Mouse (Mus musculus) regulatory T cell (primary cell): ENCODE results near the gene Gm42742.

Source experiments
- in situ Hi-C: fragments of 300-600 bp; cut with MboI, MseI; formaldehyde crosslinking; loops from one replicate; pipeline ENCODE4 v1.15.1; 2025; ENCODE audit warnings: high pct_unique_total_duplicates

Gm42742 gene

DNA sequence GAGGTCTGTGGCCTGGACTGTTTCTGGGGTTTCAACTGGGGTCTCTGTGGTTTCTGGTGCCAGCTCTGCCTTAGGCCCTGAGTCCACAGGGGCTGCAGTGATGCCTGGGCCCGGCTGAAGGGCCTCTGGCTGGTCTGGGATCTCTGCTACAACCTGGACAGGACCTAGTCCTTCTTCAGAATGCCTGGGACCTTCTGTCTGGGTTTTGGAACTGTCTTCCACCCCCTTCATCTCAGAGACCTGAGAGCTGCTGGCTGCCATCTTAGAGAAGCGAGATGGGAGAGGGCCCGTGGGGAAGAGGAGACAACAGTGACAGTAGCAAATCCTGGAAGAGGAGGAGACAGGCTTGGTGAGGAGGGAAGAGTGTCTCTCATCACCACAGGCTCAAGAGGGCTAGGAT lies 866 bp downstream of the Gm42742 start:
- in situ Hi-C loops, result no loop called here

DNA sequence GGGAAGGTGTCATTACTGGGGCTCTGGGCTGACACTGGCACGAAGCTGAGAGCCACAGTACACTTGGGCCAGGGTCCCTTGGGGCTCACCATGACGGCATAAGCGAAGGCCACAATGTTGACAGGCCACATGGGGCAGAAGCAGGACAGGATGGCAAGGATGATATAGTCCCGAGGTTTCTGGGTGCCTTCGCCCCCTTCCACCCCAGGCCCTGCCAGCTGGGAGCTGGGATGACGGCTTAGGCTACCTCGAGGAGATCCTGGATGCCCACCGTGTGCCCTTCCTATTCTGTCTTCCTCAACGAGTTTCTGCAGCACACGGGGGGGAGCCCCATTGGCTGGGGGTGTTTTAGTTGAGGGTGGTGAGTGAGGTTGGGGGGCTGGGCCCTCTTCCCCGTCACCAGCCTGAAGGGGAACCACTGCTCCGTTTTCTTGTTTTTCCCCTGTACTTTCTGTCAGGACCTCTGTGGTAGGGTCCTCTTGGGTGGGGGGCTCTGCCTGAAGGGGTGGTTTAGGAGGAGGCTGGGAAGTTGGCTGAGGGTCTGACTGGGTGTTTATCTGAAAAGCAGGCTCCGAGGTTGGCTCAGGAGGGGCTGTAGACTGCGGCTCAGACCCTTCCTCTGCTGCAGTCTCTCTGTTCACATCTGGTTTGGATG lies 1.5 kb downstream of the Gm42742 start:
- in situ Hi-C loops, result loop anchor here (10.0 kb wide), 1 partner anchor 85 kb away; no protein-coding TSS in a partner anchor

DNA sequence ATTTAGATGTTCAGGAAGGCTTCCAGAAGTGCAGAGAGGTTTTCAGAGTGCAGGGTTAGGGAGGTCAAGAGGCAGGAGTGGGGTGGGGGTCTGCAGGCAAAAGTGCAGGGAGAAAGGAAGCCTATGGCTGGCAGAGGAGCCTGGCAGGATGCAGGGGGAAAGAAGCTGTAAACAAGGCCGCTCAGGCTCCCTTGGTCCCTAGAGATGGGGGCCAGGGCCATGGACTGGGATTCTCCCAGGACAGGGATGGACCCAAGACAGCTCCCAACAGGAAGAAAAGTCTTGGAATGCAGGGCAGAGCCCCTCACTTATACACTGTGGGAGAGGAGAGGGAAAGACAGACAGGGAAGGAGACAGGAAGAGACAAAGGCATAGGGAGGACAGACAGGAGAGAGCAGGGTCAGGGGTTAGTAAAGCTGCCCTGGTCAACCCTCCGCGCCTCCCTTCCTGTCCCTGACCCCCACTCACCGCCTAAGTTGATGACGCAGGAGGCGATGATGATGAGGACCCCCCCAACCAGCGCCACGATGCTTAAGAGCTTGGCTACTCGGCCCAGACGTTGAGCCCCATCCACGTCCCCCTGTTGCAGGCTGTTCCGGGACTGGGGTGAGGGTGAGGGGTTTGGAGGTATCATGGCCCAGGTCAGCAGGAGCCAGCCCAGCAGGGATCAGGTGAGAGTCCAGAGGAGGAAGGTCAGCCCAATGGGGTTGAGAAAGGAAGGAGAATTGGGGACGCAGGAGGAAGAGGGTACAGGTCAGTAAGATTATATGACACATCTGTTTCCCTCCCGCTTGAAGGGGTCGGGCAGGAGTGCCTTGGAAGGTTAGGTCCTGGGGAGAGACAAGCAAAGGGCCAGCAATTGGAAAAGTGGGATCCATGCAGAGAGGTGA lies 2.2 kb downstream of the Gm42742 start:
- in situ Hi-C loops, result loop anchor here (10.0 kb wide), 1 partner anchor 86 kb away; no protein-coding TSS in a partner anchor

DNA sequence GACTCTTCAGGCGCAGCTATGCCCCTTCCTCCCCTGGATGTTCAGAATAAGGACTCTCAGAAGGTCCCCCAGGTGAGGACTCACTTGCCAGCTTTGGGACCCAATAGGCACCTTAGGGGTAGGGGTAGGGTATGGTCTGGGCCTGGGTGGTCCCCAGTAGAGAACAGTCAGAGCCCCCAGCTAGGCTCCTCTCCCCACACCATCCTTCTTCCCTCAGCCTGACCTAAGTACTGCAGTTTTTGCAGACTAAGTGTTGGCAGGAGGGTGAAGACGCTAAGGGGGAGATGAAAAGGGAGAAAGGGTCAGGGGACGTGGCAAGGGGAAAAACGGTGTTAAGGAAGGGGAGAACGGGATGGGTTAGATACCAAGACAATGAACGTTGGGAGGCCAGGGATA lies 2.9 kb downstream of the Gm42742 start:
- in situ Hi-C loops, result loop anchor here (10.0 kb wide), 1 partner anchor 87 kb away; no protein-coding TSS in a partner anchor

DNA sequence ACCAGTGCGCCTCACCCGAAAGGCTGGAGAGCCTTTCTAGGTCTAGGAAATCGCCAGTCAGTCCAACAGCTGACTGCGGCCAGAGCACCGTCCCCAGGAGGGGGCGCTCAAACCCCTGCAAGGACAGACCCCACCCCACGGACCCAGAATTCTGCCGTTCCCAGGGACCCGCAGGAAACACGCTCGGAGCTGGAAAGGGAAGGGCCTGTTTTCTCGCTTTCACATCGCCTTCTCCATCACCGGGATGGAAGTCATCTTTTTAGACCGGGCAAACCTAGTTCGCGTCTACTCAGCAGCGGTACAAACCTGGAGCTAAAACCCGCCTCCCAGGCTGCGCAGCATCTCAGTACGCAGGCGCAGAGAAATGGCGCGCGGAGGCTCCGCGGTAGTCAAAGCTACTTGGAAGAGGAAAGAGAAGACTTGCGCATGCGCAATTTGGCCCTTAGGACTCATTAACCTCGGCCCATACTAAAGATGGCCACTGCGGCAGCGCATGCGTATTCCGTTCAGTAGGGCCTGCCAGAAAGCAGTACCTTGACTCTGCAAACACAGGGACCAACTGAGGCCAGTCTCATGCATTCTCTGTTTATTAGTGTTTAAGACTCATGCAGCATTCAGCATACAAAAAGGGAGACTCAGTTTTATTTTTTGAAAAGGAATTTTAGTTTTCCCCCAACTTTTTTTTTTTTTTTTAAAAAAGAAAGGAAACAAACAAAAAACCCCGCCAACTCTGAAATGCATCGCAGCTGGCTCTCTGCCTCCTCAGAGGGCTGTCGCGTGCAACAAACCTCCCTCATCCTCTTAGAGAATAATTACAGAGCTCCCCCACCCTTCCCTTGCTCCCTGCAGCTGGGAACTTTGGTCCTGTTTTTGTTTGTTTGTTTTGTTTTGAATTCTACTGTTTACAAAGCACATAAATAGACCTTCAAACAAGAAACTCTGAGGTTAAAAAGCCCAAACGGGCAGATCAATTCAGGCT lies 3.6 kb downstream of the Gm42742 start, which contains the start of gene Pagr1a:
TSS of gene Pagr1a (minus strand) at position 382 of the 979 bp plus-strand sequence.
- in situ Hi-C loops, result loop anchor here (10.0 kb wide), 1 partner anchor 88 kb away; no protein-coding TSS in a partner anchor

DNA sequence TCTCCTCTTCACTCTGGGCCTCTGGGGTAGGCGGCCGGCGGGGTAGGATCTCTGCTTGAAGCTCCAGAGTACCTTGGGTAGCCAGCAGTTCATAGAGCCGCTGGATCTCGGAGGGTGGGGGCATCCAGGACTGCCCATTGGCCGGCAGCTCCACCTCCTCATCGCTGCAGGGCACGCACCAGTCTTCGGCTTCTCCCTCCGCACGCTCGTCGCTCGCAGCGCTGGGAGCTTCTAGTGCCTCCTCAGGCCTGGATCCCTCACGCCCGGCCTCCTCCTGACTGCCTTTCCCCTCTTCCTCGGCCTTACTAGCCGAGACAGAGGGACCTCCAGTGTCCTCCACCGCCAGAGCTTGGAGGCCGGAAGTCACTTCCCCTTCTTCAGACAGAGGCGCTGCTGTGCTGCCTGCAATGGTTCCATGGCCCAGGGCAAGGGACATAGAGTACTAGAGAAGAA lies 4.4 kb downstream of the Gm42742 start:
- in situ Hi-C loops, result loop anchor here (10.0 kb wide), 1 partner anchor 88 kb away; no protein-coding TSS in a partner anchor

DNA sequence TGATC lies 4.6 kb downstream of the Gm42742 start, which contains the start of gene Pagr1b:
TSS of gene Pagr1b (minus strand) at position 4 of the 5 bp plus-strand sequence.
- in situ Hi-C loops, result loop anchor here (10.0 kb wide), 1 partner anchor 89 kb away; no protein-coding TSS in a partner anchor

DNA sequence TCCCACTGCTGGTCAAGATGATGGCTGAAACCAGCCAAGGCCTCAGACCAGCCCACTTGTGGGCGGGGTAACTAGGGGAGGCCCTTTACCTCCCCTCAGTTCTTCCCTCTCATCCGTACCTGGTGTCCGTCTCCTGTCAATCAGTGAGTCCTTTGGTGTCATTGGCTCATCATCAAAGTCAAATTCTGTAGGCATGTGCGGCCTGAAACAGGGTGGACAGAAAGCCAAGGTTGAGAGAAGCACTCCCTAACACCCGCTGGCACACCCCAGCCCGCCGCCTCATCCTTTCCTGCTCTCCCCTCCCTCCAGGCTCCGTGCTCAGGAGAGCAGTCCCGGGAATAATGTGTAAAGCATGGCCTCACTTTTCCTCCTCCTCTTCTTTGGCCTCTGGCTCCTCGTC lies 4.8 kb downstream of the Gm42742 start:
- in situ Hi-C loops, result loop anchor here (10.0 kb wide), 1 partner anchor 89 kb away; no protein-coding TSS in a partner anchor

DNA sequence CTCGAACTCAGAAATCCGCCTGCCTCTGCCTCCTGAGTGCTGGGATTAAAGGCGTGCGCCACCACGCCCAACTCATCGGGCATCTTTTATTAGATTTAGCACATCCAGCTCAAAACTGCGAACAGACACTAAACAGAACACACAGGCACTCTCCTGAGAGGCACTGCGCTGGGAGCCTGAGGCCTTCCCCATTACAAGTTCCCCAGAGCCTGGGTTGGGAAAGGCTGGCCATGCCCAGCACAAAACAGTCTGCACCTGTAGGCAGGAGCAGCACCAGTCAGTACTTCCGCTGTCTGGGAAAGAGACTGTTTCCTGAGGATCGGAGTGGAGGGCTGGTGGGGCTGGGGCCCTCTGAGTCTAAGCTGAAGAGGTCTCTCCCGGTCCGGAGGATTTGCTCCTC lies 5.9 kb downstream of the Gm42742 start:
- in situ Hi-C loops, result loop anchor here (10.0 kb wide), 1 partner anchor 90 kb away; no protein-coding TSS in a partner anchor

DNA sequence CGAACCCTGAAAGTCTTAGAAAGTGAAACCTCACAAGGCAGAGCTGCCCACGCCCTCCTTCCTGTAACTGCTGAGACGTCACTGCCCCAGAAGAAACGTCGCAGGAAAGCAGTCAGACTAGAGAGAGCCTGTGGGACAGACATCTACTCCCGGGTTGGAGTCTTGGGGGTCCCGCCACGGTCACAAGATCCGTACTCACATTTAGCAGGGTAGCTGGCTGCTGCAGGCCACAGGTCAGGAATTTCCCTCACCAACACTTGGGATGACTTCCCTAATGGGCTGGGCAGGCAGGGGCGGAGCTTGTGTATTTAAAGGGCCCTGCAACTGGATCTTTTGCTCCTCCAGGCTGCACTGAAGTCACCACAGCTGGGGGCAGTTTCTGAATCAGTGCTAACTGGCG lies 6.6 kb downstream of the Gm42742 start, which contains the start of gene Mvp:
TSS of gene Mvp (minus strand) at position 302 of the 400 bp plus-strand sequence.
- in situ Hi-C loops, result loop anchor here (10.0 kb wide), 1 partner anchor 90 kb away; no protein-coding TSS in a partner anchor

DNA sequence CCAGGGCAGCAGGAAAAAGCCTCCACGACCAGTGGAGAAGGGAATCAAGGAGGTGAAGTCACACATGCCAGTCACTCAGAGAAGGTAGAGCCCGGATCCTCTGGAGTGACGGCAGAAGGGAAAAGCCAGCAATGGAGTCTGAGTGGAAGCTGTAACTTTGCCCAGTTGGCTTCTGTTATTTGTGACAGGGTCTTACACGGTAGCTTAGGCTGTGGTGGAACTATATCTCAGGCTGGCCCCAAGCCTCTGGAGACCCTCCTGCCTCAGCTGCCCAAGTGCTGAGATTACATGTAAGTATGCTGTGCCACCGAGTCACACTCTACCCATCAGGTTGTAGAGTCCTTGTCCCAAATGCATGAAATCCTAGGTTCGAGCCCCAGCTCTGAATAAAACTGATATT lies 7.5 kb downstream of the Gm42742 start:
- in situ Hi-C loops, result loop anchor here (10.0 kb wide), 1 partner anchor 91 kb away; no protein-coding TSS in a partner anchor

DNA sequence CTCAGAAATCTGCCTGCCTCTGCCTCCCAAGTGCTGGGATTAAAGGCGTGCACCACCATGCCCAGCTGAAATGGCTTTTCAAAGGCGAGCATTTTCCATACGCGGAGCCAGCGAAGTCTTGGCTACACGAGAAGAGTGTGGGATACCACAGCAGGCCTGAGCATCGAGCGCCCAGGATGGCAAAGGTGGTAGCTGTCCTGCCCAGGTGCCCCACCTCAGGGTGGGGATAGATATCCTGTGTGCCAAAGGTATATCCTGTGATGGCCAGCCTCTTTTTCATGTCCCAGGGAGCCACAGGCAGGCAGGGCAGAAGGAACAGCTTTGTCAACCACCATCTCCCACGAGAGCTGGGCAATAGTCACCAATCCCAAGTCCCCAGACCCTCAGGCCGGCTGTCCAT lies 8.1 kb downstream of the Gm42742 start:
- in situ Hi-C loops, result loop anchor here (10.0 kb wide), 1 partner anchor 92 kb away; no protein-coding TSS in a partner anchor

DNA sequence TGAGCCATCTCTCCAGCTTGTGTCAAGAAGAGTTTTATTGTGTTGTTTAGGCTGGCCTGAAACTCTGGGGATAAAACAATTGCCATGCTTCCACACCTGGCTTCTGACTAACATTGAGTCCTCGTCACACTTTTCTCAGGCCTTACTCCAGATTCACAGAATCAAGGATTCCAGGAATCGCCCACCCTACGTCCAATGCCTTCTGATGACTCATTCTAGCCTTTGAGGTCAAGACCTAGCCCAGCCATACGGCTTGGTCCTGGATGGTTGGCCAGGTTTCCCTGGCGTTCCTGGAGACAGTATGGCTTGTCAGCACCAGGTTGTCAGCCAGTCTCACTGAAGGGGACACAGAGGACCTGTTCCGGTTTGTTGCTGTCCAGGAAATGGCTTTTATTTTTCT lies 8.5 kb downstream of the Gm42742 start:
- in situ Hi-C loops, result loop anchor here (10.0 kb wide), 1 partner anchor 92 kb away; no protein-coding TSS in a partner anchor

DNA sequence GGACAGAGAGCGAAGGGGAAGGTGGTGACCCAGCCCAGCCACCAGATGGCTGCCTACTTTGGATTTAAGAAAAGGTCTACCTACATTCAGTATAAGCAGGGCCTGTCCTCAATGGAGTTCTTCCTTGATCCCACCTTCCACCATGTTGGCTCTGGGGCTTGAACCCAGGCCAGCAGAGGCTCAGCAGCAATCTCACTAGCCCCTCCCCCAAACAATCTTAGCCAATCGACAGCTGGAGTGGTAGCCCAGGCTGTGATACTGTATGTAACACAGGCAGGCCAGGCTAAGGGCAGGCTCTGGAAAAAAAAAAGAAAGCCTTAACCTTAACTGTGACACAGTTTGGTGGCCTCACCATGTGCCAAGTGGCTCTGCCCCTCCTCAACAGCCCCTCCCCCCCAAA lies 9.2 kb downstream of the Gm42742 start:
- in situ Hi-C loops, result loop anchor here (10.0 kb wide), 1 partner anchor 93 kb away; no protein-coding TSS in a partner anchor

DNA sequence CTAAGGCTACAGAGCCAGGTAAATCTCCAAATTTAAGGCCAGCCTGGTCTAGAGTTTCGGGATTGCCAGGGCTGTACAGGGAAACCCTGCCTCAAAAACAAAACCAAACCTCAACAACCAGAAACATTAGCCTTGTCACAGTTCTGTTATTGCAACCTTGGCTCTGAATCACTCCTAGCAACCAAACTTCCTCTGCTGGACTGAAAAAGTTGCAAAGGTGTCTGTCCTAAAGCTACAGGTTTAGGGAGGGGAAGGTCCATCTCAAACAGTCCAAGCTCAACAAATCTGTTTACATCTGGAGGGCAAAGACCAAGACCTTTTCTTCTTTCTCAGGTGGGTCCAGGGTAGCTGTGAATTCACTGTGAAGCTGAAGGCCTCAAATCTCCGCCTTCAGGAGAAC lies 9.8 kb downstream of the Gm42742 start:
- in situ Hi-C loops, result loop anchor here (10.0 kb wide), 1 partner anchor 94 kb away; no protein-coding TSS in a partner anchor

DNA sequence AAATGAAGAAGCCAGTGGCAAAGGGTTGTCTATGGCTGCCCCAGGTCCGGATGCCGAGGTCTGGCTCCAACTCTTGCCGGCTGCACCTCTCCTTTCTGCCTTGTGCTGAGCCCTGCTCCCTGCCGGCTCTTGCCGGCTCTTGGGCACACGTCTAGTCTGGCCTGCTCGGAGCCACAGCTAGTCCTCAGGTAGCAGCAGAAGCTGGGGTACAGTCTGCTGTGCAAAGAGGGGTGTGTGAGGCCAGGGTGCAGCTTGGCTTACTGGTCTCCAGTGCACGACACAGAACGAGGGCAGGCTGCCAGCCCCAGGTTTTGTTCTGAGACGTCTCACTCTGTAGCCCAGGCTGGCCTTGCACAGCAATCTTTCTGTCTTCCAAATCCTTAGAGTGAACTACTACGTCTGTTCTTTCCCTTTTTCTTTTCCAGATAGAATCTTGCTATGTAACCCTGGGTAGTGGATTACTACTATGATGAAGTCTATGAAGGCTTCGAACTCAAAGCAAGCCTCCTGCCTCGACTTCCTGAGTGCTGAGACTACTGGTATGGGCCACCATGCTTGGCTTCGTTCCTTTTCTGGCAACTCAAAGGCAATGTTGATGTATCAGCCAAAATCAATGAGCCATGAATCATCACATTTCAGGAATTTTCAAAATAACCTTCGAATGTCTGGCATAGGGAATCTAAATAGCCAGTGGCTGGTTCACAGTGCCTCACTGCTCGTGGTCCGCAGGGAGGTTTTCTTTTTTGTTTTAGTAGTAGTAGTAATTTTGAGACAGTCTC lies 11.4 kb downstream of the Gm42742 start:
- in situ Hi-C loops, result loop anchor here (10.0 kb wide), 1 partner anchor 95 kb away; no protein-coding TSS in a partner anchor

DNA sequence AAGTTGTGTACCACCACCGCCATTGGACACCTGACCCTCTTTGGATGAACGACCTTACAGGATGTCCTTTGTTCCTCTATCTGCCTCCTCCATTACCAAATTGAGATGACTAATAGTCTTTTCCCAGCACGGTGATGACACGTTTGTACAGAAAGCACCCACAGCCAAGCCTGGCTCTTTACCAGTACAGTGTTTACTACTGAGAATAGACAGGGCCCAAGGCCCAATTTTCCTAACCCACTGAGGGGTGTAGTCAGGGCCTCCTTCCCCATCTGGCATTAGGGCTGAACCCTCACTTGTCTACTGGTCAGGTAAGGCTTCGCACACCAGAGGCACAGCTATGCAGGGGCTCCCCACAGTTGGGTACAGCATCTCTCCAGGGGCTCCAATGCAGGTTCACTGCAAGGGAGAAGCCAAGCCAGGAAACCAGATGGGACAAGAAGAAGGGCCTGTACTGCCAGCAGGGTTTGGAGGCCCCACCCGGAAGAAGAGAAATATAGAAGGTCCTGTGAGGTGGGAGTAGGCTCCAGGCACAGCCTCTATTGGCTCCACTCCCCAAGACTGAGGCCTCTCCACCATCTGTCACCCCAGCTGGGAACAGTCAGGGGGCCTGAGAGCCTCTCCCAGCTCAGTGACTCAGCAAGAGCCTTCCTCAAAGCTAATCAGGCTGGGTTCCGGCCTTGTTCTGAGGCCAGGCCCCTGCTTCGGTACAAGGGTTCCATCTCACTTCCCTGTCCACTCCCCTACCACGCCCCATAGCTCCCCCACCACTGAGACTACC lies 12.5 kb downstream of the Gm42742 start:
- in situ Hi-C loops, result no loop called here

DNA sequence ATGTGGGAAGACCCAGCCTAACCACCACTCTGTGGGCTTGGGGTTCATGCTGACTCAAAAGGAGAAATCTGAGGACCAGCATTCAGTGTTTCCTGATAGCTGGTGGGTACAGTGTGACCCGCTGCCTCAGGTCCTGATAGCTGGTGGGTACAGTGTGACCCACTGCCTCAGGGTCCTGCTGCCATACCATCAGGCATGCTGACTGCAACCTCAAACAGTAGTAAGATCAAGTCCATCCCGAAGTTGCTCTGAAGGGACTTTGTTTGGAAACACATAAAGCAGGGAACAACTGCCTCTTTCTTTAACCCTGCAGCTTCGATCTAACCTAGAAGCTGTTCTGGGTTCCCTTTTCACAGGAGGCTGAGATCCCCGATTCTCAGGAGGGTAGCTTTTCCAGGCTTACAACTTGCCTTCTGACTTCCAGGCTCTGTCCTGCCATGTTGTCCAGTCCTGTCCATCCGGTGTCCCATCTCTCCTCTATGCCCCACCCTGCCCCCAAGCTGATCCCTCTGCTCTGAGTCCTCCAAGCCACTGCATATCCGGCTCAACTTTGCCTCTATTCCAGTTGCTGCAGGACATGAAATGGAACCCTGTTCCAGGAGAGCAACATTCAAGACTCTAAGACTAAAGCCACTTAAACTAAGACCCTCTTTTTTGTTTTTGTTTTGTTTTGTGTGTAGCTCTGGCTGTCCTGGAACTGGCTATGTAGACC lies 13.4 kb downstream of the Gm42742 start:
- in situ Hi-C loops, result no loop called here
